Mouse (Mus musculus) lung, adult 2 months (tissue): ENCODE data around the gene Xxylt1.

ENCODE experiments used
- CTCF ChIP-seq: fragments of 200-500 bp; IDR thresholded peaks from 2 replicates; pipeline ENCODE4 v1.5.1; 2011; ENCODE audit warnings: mild to moderate bottlenecking, low read length, control low read depth; ENCODE audit not compliant: insufficient read depth
- POLR2A ChIP-seq: fragments of 200-500 bp; IDR thresholded peaks from 2 replicates; pipeline ENCODE4 v1.6.1; 2011; ENCODE audit warnings: low read depth, mild to moderate bottlenecking, control low read depth, low read length, borderline replicate concordance; ENCODE audit errors: extremely low read depth

GRCm38 (mm10) chr16:30932196-30932595 is 149.0 kb downstream of the Xxylt1 start:
- TF ChIP-seq POLR2A (no peak), CTCF (no peak)
